Mouse (Mus musculus) cerebellum, adult 2 months (tissue): ENCODE data around the gene Sdr9c7. TPM values are rescaled to one million over a fixed set of nuclear protein-coding genes. Genes with fewer than 3 reads are reported as not detected.
"Not testable (repeated sequence)": the region's sequence is repeated elsewhere in the genome, so short reads cannot be mapped to it uniquely, and the experiment has no call there.

ENCODE experiments used
- DNase-seq, 2 experiments: peaks; one replicate each; pipeline ENCODE4 v3.0.0; 2021
- H3K27ac ChIP-seq: fragments of 200-500 bp; 2 replicates; pipeline ENCODE4 v1.5.1; 2012; ENCODE audit warnings: low read length, control low read depth, inconsistent platforms; ENCODE audit not compliant: insufficient read depth
- H3K27me3 ChIP-seq: fragments of 200-500 bp; 2 replicates; pipeline ENCODE4 v1.6.1; 2012; ENCODE audit warnings: inconsistent platforms, mild to moderate bottlenecking, low read length, moderate library complexity; ENCODE audit not compliant: control insufficient read depth, insufficient read depth
- H3K4me1 ChIP-seq: fragments of 200-500 bp; 2 replicates; pipeline ENCODE4 v1.6.1; 2011; ENCODE audit warnings: low read length; ENCODE audit not compliant: control insufficient read depth, insufficient read depth
- H3K4me3 ChIP-seq: fragments of 200-500 bp; replicated peaks from 2 replicates; pipeline ENCODE3; 2011; ENCODE audit warnings: mild to moderate bottlenecking, low read depth, low read length, control low read depth; ENCODE audit not compliant: insufficient read depth
- CTCF ChIP-seq: fragments of 200-500 bp; IDR thresholded peaks from 2 replicates; pipeline ENCODE4 v1.5.1; 2011; ENCODE audit warnings: low read depth, mild to moderate bottlenecking, control low read depth, low read length, moderate library complexity, borderline replicate concordance; ENCODE audit not compliant: insufficient read depth
- POLR2A ChIP-seq: fragments of 200-500 bp; IDR thresholded peaks from 2 replicates; pipeline ENCODE4 v1.6.1; 2011; ENCODE audit warnings: low read length, control low read depth, borderline replicate concordance; ENCODE audit not compliant: insufficient read depth
- WGBS: fragments of 180-500 bp; shearing (Covaris S2); methylation state at CpG from one replicate; pipeline ENCODE4 v1.1.7; 2018; 5-methylcytosine and 5-hydroxymethylcytosine counted together
- polyA plus RNA-seq: library from polyadenylated mRNA; depleted of rRNA; stranded (reverse); fragments of >200 nt; gene quantifications from 2 replicates; pipeline ENCODE4 v1.2.3, GENCODE M21; 2012

Sdr9c7 gene
- polyA plus RNA-seq, 1 experiment = 0.13 TPM

DNA sequence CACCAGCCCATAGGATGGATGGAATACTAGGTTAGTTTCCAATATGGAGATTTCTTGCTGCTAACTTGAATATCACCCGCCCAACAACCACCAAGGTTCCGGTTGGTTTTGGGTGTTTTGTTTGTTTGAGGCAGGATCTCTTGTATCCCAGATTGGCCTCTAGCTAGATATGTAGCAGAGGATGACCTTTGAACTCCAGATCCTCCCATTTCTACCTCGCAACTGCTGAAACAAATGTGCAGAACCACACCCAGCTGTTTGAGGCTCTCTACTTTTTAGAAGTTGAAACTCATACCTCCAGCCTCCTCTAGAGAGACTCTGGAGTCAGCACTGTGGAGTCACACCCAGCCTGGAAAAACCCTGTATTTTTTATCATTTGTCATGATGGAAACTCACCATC is 812 bp upstream of the Sdr9c7 start:
- Histone ChIP-seq H3K4me3 (no peak overlapping the region), H3K27ac (no peak overlapping the region), H3K27me3 (no peaks in the 10 kb centered on the region), H3K4me1 (no peaks in the 10 kb centered on the region)
- DNase-seq = no peak
- TF ChIP-seq CTCF = no peak
- TF ChIP-seq POLR2A = no peak
- WGBS = 84% methylated on average over 3 of the region's 3 CpGs

DNA sequence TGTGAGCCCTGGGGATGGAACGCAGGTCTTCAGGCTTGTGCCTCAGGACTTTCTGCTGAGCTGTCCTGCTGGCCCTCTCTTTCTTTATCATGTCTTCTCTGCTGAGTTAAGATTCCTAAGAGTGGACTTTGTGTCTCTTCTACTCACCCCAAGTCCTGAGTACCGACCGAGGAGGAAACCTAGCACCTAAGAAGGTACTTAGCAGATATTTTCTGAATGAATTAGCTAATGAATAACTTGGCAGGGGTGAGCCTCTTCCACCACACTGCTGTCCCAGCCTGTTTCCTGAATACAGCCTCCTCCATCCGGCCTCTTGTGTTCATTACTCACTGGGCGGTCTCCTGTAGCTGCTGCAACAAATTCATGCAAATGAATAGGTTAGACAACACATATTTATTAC is 1.5 kb downstream of the Sdr9c7 start:
- Histone ChIP-seq H3K27me3 (no peaks in the 10 kb centered on the region), H3K4me3 (no peak overlapping the region), H3K27ac (no peak overlapping the region), H3K4me1 (no peaks in the 10 kb centered on the region)
- DNase-seq = no peak
- TF ChIP-seq POLR2A (no peak), CTCF (no peak)
- 48% methylated on average over 5 of the region's 5 CpGs for WGBS

DNA sequence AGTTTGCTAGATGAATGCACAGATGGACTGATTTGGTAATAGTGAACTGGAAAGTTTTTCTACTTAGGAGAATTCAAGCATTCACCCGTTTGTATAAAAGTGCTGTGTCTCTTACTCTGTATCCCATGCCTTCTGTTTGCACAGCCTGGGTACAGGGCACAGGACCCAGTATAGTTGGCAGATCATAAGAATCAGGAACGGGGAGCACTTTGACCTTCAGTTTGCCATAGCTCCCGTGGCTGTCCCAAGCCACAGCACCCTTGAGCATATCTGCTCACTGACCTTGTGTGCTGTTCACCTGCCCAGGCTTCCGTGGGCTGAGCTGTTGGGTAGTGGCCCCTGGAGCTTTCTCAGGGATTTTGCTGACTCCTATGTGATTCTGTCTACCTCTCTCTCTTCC is 3.4 kb downstream of the Sdr9c7 start:
- H3K4me3 ChIP-seq = no peak overlapping the region
- DNase-seq = no peak
- peaks cover 3% of the 10 kb centered on the region; the same call in 1 of the 2 replicates for H3K4me1 ChIP-seq
- no peak overlapping the region for H3K27ac ChIP-seq
- 82% methylated on average over 4 of the region's 4 CpGs for WGBS
- no peaks in the 10 kb centered on the region for H3K27me3 ChIP-seq
- no peak for TF ChIP-seq POLR2A
- no peak for TF ChIP-seq CTCF

DNA sequence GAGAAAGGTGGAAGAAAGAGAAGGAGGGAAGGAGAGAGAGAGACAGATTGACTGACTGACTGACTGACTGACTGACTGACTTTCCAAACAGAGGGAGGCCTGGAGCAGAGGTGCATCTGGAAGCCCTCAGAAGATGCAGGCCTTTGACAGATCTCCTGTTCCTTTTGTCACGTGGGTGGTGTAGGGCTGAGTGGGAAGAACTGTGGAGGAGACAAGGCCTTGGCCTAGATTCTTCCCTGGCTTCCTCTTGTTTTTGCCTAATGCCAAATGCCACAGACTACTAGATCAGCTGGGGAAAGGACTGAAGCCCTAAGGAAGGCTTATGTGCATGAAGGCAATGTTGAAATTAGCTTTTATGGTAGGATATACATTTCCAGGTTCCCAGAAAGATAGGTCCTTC is 4.8 kb downstream of the Sdr9c7 start:
- Histone ChIP-seq H3K27ac (no peak overlapping the region), H3K4me1 (peaks cover 3% of the 10 kb centered on the region; the same call in 1 of the 2 replicates), H3K27me3 (no peaks in the 10 kb centered on the region), H3K4me3 (no peak overlapping the region)
- TF ChIP-seq POLR2A = no peak
- no peak for TF ChIP-seq CTCF
- 67% methylated on average over 1 of the region's 1 CpGs for WGBS
- DNase-seq = no peak

DNA sequence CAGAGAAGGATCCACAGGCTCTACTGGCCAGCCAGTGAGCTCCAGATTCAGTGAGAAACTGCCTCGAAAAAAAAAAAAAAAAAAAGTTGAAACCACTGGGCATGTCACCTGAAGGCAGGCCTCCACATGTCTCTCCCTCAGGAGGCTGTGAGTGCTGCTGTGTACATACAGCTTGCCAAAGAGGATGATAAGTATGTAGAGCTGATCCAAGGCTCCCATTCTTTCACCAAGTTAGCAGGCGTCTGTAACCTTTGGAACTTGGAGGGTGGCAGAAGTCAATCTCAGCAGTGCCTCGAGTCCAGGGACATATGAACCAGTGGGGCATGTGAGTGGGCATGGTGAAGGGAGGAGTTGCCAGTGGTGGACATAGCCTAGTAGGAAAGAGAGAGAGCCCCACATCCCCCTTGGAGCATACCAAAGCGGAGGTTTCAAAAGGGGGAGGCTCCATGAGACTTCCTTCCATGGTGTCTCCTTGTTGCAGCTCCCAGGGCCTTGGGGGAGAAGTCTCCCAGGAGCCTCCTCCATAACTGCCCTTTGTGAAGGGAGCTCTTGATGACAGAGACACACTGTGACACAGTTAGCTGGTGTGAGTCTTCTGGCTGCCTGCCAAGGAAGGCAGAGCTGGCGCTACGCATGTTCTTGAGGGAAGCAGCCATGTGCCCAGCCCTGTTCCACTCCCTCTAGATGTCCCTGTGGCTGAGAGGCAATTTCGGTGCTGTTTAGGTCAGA is 6.6 kb downstream of the Sdr9c7 start:
- TF ChIP-seq CTCF (no peak), POLR2A (no peak)
- DNase-seq = peak in 1 of 2 experiments; percentile 8
- no peak overlapping the region for H3K27ac ChIP-seq

DNA sequence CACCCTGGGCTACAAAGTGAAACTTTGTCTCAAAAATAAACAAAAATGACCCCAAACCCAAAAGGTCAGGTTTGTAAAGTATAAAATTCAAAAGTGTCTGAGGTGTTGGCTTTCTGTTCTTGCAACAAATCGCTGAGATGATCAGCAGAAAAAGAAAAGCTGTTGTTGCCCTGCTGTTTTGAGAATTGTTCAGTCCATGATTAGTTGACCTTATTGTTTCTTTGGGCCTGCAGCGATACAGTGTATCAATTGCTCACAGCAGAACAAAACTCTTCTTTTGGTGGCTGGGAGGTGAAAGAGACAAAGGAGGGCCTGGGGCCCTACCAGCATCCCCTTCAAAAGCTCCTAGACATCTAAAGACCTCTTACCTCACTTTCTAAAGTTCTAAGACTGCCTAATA is 7.8 kb downstream of the Sdr9c7 start:
- no peaks in the 10 kb centered on the region for H3K27me3 ChIP-seq
- H3K4me1 ChIP-seq = peaks cover 3% of the 10 kb centered on the region; the same call in 1 of the 2 replicates
- 74% methylated on average over 2 of the region's 2 CpGs for WGBS
- H3K27ac ChIP-seq = no peak overlapping the region
- DNase-seq = no peak
- TF ChIP-seq POLR2A (no peak), CTCF (no peak)
- no peak overlapping the region for H3K4me3 ChIP-seq

More for the DNA sequence above, 6.6 kb downstream of the Sdr9c7 start:
- Histone ChIP-seq H3K4me1 (peaks cover 3% of the 10 kb centered on the region; the same call in 1 of the 2 replicates), H3K4me3 (no peak overlapping the region), H3K27me3 (no peaks in the 10 kb centered on the region)
- WGBS = 37% methylated on average over 7 of the region's 7 CpGs

DNA sequence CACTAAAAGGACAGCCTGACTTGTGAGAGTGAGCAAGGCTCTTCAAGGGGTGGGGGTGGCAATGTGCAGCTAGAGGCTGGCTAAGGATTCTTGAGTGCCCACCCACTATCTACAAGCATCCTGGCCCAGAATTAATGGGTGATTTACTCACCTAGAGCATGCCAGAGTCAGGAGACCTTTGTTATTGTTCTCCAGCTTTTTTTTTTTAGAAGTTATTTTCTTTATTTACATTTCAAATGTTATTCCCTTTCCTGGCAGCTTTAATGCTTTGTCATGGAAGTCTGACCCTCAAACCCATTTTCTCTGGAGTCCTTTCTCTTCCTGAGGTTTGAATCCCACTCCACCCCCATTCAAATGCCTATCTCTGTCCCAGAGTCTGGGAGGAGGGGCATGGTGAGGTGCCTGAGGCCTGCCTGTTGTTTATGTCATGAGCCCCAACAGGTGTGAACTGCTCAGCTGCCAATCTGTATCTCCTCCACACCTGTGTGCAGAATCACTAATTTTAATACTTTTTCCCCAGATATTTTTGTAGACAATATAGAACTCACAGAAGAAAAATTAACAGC is 9.2 kb downstream of the Sdr9c7 start:
- no peak for DNase-seq
- TF ChIP-seq CTCF (no peak), POLR2A (no peak)

DNA sequence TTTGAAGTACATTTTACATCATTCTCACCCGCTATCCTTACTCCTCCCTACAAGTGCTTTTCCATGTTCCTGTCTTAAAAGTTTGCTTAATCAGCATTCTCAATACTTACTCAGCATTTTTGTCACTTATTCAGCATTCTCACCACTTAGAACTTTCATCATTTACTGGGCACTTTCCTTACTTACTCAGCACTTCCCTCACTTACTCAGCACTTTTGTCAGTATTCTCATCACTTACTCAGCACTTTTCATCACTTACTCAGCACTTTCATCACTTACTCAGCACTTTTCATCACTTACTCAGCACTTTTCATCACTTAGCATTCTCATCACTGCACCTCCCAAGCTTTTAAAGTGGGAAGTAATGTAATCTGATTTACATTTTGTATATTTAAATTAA is 17.3 kb downstream of the Sdr9c7 start:
- WGBS = 94% methylated on average over 1 of the region's 1 CpGs
- no peak for TF ChIP-seq CTCF

More for the DNA sequence above, 9.2 kb downstream of the Sdr9c7 start:
- no peak overlapping the region for H3K27ac ChIP-seq
- no peaks in the 10 kb centered on the region for H3K27me3 ChIP-seq
- no peak overlapping the region for H3K4me3 ChIP-seq
- peaks cover 3% of the 10 kb centered on the region; the same call in 1 of the 2 replicates for H3K4me1 ChIP-seq

DNA sequence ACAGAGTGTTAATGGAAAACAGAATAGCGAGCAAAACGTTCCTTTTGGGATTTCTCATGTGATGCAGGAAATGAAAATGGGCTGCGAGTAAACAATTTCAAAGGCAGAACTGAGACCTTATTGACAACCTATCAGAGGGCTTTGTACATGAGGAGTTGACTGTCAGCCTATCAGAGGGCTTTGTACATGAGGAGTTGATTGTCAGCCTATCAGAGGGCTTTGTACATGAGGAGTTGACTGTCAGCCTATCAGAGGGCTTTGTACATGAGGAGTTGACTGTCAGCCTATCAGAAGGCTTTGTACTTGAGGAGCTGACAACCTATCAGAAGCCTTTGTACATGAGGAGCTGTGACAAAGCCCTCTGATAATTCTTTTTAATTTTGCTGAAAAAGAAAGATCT is 18.9 kb downstream of the Sdr9c7 start:
- WGBS = 88% methylated on average over 3 of the region's 3 CpGs

More for the DNA sequence above, 17.3 kb downstream of the Sdr9c7 start:
- H3K4me1 ChIP-seq = no peaks in the 10 kb centered on the region
- no peak for DNase-seq
- H3K27me3 ChIP-seq = no peaks in the 10 kb centered on the region
- H3K4me3 ChIP-seq = no peak overlapping the region
- H3K27ac ChIP-seq = no peak overlapping the region

More for the DNA sequence above, 18.9 kb downstream of the Sdr9c7 start:
- H3K27me3 ChIP-seq, H3K4me1 ChIP-seq, DNase-seq, H3K27ac ChIP-seq, H3K4me3 ChIP-seq: not testable (repeated sequence)
